Mouse (Mus musculus): Measurements from ENCODE around the gene Ryr1.

DNA sequence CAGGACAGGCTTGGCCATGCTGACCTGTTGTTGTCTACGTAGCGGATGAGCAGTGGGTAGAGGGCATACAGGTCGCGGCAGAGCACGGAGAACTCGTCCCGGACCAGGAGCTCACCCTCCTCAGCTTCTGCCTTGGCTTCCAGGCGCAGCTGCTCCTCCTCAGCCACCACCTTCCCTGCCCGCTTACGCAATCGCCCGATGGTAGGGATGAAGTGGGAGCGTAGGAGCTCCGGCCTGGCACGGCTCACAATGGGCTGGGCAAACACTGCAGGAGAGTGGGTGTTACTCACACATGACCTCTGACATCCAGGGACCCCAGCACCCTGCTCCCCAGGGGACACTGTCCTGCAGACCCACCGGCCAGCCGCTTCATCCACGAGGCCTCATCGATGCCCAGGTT is 65.5 kb downstream of the Ryr1 start:
- no peak for TF ChIP-seq CTCF (IDR thresholded peaks at IDR 0.05; ENCODE audit: extremely low read depth, insufficient read length, insufficient replicate concordance, low read depth, low read length)
- TF ChIP-seq POLR2A (IDR thresholded peaks at IDR 0.05; ENCODE audit: low read depth, low read length): no peak
